In the genomic region with DNA sequence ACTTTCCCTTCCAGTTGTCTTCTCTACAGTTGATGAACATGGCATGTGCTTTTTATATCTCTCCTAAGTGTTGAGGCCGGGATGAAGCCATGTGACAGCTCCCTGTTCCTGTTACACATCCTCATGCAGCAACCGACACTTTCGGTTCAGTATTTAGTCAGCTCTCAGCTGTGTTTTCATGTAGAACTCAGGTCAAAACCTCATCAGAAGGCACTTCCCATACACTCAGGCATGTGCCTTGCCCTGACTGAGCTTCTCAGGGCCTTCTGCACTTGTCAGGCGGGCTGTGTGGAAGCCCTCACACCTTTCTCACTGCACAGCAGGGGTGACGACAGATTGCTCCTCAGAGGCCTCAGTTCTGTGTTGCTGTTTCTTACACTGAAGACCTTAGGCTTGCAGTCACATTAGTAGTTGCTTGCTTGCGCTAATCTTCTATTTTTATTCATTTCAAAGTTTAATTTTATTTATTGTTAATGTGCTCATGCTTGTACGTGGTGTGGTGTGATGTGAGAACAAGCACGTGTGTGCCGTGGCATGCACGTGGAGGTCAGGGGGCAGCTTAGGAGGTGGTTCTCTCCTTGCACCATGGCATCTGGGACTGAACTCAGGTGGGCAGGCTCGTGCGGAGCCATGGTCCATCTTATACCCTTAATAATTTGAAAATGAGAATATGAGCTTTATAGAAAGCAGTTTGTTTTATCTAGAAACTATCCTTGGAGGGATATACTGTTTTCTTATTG, we compare ENCODE assay signal across 10 mouse cellular contexts. TPM values are rescaled to one million over a fixed set of nuclear protein-coding genes. Genes with fewer than 3 reads are reported as not detected.
DNase-seq lines count a peak whose midpoint lies in the region; ATAC-seq lines count a peak whose summit lies in the region.
"Had no signal": no experiment of that assay in that cellular context is flagged by ENCODE, and none has a peak within 500 bp of the region (broad histone marks: within the 10 kb centered on the region; RNA-seq: fewer than 3 reads in every experiment).

No protein-coding gene starts in this region.

- no peak overlapping the region for H3K4me3 ChIP-seq in midbrain, embryonic 15.5 days
- H3K4me3 ChIP-seq in midbrain, embryonic 14.5 days (replicated peaks; ENCODE audit: low read depth, low read length), result no peak overlapping the region
- H3K4me3 ChIP-seq: embryonic facial prominence, embryonic 13.5 days had no signal

- peak; percentile 4 for DNase-seq in gastrocnemius, adult 18-20 months (ENCODE audit: low spot score)
- DNase-seq in gastrocnemius, postnatal 14 days, result no peak
- DNase-seq in midbrain, embryonic 14.5 days, result no peak
- DNase-seq in heart, postnatal 10 days, result peak; percentile 39 to 41
- DNase-seq in thymus, postnatal 25 days, result peak; percentile 38
- no peak for DNase-seq in adrenal gland, adult 2 months
- no peak for DNase-seq in urinary bladder, adult 18-20 months (ENCODE audit: low spot score in 2 of 2)
- DNase-seq: spleen, adult 18-20 months had no signal

- no peak for ATAC-seq in midbrain, embryonic 15.5 days (replicated peaks)
- no peak for ATAC-seq in midbrain, embryonic 14.5 days (ENCODE audit: low FRiP score, low TSS enrichment)

- intact Hi-C loops in gastrocnemius, postnatal 14 days (cut with DNase I; ENCODE audit: low total_unique reads), result no loop called here
- intact Hi-C loops in heart, postnatal 10 days (cut with DNase I), result no loop called here

- no peak overlapping the region for H3K4me2 ChIP-seq in midbrain, embryonic 15.5 days
- no peak overlapping the region for H3K4me2 ChIP-seq in midbrain, embryonic 14.5 days (ENCODE audit: low read length)
- H3K4me2 ChIP-seq: embryonic facial prominence, embryonic 13.5 days had no signal

- H3K27ac ChIP-seq in midbrain, embryonic 15.5 days, result 0 out of 2 replicates have a peak overlapping the region, but pooled peaks have one; percentile 29
- H3K27ac ChIP-seq in midbrain, embryonic 14.5 days (replicated peaks; ENCODE audit: low read depth, low read length), result no peak overlapping the region
- H3K27ac ChIP-seq: embryonic facial prominence, embryonic 13.5 days had no signal

- no peaks in the 10 kb centered on the region for H3K36me3 ChIP-seq in midbrain, embryonic 15.5 days (replicated peaks)
- H3K36me3 ChIP-seq in midbrain, embryonic 14.5 days (ENCODE audit: control insufficient read depth, insufficient read depth, low read length), result no peaks in the 10 kb centered on the region

- 0 out of 2 replicates have a peak, but pooled peaks cover 13% of the 10 kb centered on the region for H3K4me1 ChIP-seq in midbrain, embryonic 15.5 days
- no peaks in the 10 kb centered on the region for H3K4me1 ChIP-seq in midbrain, embryonic 14.5 days (ENCODE audit: control insufficient read depth, insufficient read depth, low read length)

- H3K9me3 ChIP-seq in midbrain, embryonic 15.5 days, result no peaks in the 10 kb centered on the region
- no peaks in the 10 kb centered on the region for H3K9me3 ChIP-seq in midbrain, embryonic 14.5 days (ENCODE audit: control insufficient read depth, low read length)
- H3K9me3 ChIP-seq: embryonic facial prominence, embryonic 13.5 days had no signal

- H3K9ac ChIP-seq in midbrain, embryonic 15.5 days, result no peak overlapping the region
- no peak overlapping the region for H3K9ac ChIP-seq in midbrain, embryonic 14.5 days (replicated peaks; ENCODE audit: low read length)
- H3K9ac ChIP-seq: embryonic facial prominence, embryonic 13.5 days had no signal

- WGBS in midbrain, embryonic 15.5 days, result 81% methylated on average over 12 of the region's 12 CpGs
- WGBS in midbrain, embryonic 14.5 days, result 81% methylated on average over 12 of the region's 12 CpGs

- no peaks in the 10 kb centered on the region for H3K27me3 ChIP-seq in midbrain, embryonic 15.5 days (replicated peaks)
- no peaks in the 10 kb centered on the region for H3K27me3 ChIP-seq in midbrain, embryonic 14.5 days (ENCODE audit: control insufficient read depth, insufficient read depth, low read length)
- H3K27me3 ChIP-seq: embryonic facial prominence, embryonic 13.5 days had no signal

RNA-seq across cellular contexts. Expression of gene Arhgap32, which starts 30.5 kb away (rescaled TPM):
- total RNA-seq in gastrocnemius, adult 18-20 months (2021), result 1 to 10 TPM; 6.0 to 6.5 TPM
- total RNA-seq in gastrocnemius, postnatal 14 days (2021), result 10 to 100 TPM; 12.7 to 13.8 TPM
- 13.0 and 13.3 TPM in 2 replicates for polyA plus RNA-seq in midbrain, embryonic 15.5 days (2015; fragmentation: Nextera tagmentation; extraction: Ambion mirVana)
- 18.0 and 19.7 TPM in 2 replicates for polyA plus RNA-seq in midbrain, embryonic 14.5 days (2014; fragmentation: Nextera tagmentation; extraction: Ambion mirVana)
- total RNA-seq in heart, postnatal 10 days (2021), result 10 to 100 TPM; 37.1 to 38.4 TPM
- 10 to 100 TPM; 40.6 to 43.7 TPM for total RNA-seq in adrenal gland, adult 2 months (2021)
- 2.3 and 4.9 TPM in 2 replicates for polyA plus RNA-seq in adrenal gland, adult 2 months (2012; rRNA removed)

Comparison
In these comparisons a context has a peak if more than half of its experiments do, and no peak if none do; other contexts are left out.
1. DNase-seq: peak in gastrocnemius, adult 18-20 months (single experiment), heart, postnatal 10 days (2 of 2) and thymus, postnatal 25 days (single experiment); none in gastrocnemius, postnatal 14 days (single experiment), midbrain, embryonic 14.5 days (single experiment), adrenal gland, adult 2 months (single experiment) and urinary bladder, adult 18-20 months (0 of 2).